Mouse (Mus musculus): Measurements from ENCODE around the gene Gfi1b. TPM values are rescaled to one million over a fixed set of nuclear protein-coding genes. Genes with fewer than 3 reads are reported as not detected.
A peak's percentile ranks its signal among the peaks of the same experiment; 100 is the strongest.

Gfi1b gene
- polyA plus RNA-seq, 1 experiment from 2014 or later = 2.8 TPM

- WGBS = 51% methylated on average over 7 of the region's 7 CpGs
- H3K4me1 ChIP-seq = peaks cover 39% of the 10 kb centered on the region
- no peak overlapping the region for H3K9ac ChIP-seq
- peak overlapping the region; percentile 91; the same call in 1 of the 2 replicates for H3K4me2 ChIP-seq
- no peaks in the 10 kb centered on the region for H3K36me3 ChIP-seq
- H3K9me3 ChIP-seq = no peaks in the 10 kb centered on the region
- H3K27me3 ChIP-seq (replicated peaks) = 0 out of 2 replicates have a peak, but pooled peaks cover 3% of the 10 kb centered on the region
- H3K27ac ChIP-seq (replicated peaks) = no peak overlapping the region
- H3K4me3 ChIP-seq = no peak overlapping the region
- ATAC-seq (ENCODE audit: extremely low read depth, insufficient number of reproducible peaks, low FRiP score, low TSS enrichment) = no peak
These were observed 18.0 kb upstream of the Gfi1b start for GRCm38 (mm10) chr2:28639794-28640193.

- peak overlapping the region; percentile 22; the same call in 1 of the 2 replicates for H3K4me3 ChIP-seq
- peak overlapping the region; percentile 52 for H3K4me2 ChIP-seq
- no peaks in the 10 kb centered on the region for H3K9me3 ChIP-seq
- 0 out of 2 replicates have a peak overlapping the region, but pooled peaks have one; percentile 33 for H3K9ac ChIP-seq
- no peaks in the 10 kb centered on the region for H3K36me3 ChIP-seq
- WGBS = 9% methylated on average over 9 of the region's 9 CpGs
- H3K4me1 ChIP-seq = peaks cover 39% of the 10 kb centered on the region
- no peak overlapping the region for H3K27ac ChIP-seq (replicated peaks)
- 0 out of 2 replicates have a peak, but pooled peaks cover 3% of the 10 kb centered on the region for H3K27me3 ChIP-seq (replicated peaks)
- ATAC-seq (ENCODE audit: extremely low read depth, insufficient number of reproducible peaks, low FRiP score, low TSS enrichment) = no peak
These were observed 17.1 kb upstream of the Gfi1b start for GRCm38 (mm10) chr2:28638886-28639285.

GRCm38 (mm10) chr2:28638352-28638751 is 16.6 kb upstream of the Gfi1b start:
- Histone ChIP-seq H3K9me3 (no peaks in the 10 kb centered on the region), H3K4me3 (0 out of 2 replicates have a peak overlapping the region, but pooled peaks have one; percentile 22), H3K27me3 (replicated peaks) (0 out of 2 replicates have a peak, but pooled peaks cover 3% of the 10 kb centered on the region), H3K4me2 (peak overlapping the region; percentile 52), H3K27ac (replicated peaks) (no peak overlapping the region), H3K4me1 (peaks cover 39% of the 10 kb centered on the region), H3K9ac (no peak overlapping the region), H3K36me3 (no peaks in the 10 kb centered on the region)
- WGBS = 29% methylated on average over 9 of the region's 9 CpGs
- ATAC-seq (ENCODE audit: extremely low read depth, insufficient number of reproducible peaks, low FRiP score, low TSS enrichment) = no peak

- Histone ChIP-seq H3K4me3 (no peak overlapping the region), H3K27ac (replicated peaks) (no peak overlapping the region), H3K9me3 (no peaks in the 10 kb centered on the region), H3K9ac (no peak overlapping the region), H3K4me2 (no peak overlapping the region), H3K4me1 (peaks cover 30% of the 10 kb centered on the region), H3K27me3 (replicated peaks) (0 out of 2 replicates have a peak, but pooled peaks cover 3% of the 10 kb centered on the region), H3K36me3 (no peaks in the 10 kb centered on the region)
- WGBS = 62% methylated on average over 9 of the region's 9 CpGs
- ATAC-seq (ENCODE audit: extremely low read depth, insufficient number of reproducible peaks, low FRiP score, low TSS enrichment) = no peak
These were observed 15.5 kb upstream of the Gfi1b start for GRCm38 (mm10) chr2:28637106-28637845.

- no peak overlapping the region for H3K4me3 ChIP-seq
- ATAC-seq (ENCODE audit: extremely low read depth, insufficient number of reproducible peaks, low FRiP score, low TSS enrichment) = no peak
- H3K4me1 ChIP-seq = peaks cover 20% of the 10 kb centered on the region
- no peaks in the 10 kb centered on the region for H3K9me3 ChIP-seq
- H3K4me2 ChIP-seq = no peak overlapping the region
- H3K27me3 ChIP-seq (replicated peaks) = peaks cover 4% of the 10 kb centered on the region
- no peak overlapping the region for H3K9ac ChIP-seq
- H3K36me3 ChIP-seq = no peaks in the 10 kb centered on the region
- 79% methylated on average over 1 of the region's 1 CpGs for WGBS
- no peak overlapping the region for H3K27ac ChIP-seq (replicated peaks)
These were observed 13.4 kb upstream of the Gfi1b start for GRCm38 (mm10) chr2:28635199-28635598.

- Histone ChIP-seq H3K9me3 (no peaks in the 10 kb centered on the region), H3K36me3 (no peaks in the 10 kb centered on the region), H3K27me3 (replicated peaks) (peaks cover 11% of the 10 kb centered on the region), H3K4me3 (no peak overlapping the region), H3K9ac (no peak overlapping the region), H3K4me1 (peaks cover 7% of the 10 kb centered on the region), H3K4me2 (no peak overlapping the region), H3K27ac (replicated peaks) (no peak overlapping the region)
- no peak for ATAC-seq (ENCODE audit: extremely low read depth, insufficient number of reproducible peaks, low FRiP score, low TSS enrichment)
- 44% methylated on average over 4 of the region's 4 CpGs for WGBS
These were observed 11.4 kb upstream of the Gfi1b start for GRCm38 (mm10) chr2:28633136-28633535.

- no peak for ATAC-seq (ENCODE audit: extremely low read depth, insufficient number of reproducible peaks, low FRiP score, low TSS enrichment)
- no peak overlapping the region for H3K27ac ChIP-seq (replicated peaks)
- peaks cover 7% of the 10 kb centered on the region for H3K4me1 ChIP-seq
- H3K4me3 ChIP-seq = no peak overlapping the region
- H3K4me2 ChIP-seq = no peak overlapping the region
- peaks cover 11% of the 10 kb centered on the region for H3K27me3 ChIP-seq (replicated peaks)
- H3K36me3 ChIP-seq = no peaks in the 10 kb centered on the region
- no peaks in the 10 kb centered on the region for H3K9me3 ChIP-seq
- H3K9ac ChIP-seq = no peak overlapping the region
- 70% methylated on average over 1 of the region's 1 CpGs for WGBS
These were observed 10.8 kb upstream of the Gfi1b start for GRCm38 (mm10) chr2:28632626-28633025.

GRCm38 (mm10) chr2:28629911-28630381 is 8.2 kb upstream of the Gfi1b start:
- ATAC-seq (ENCODE audit: extremely low read depth, insufficient number of reproducible peaks, low FRiP score, low TSS enrichment) = no peak
- H3K27ac ChIP-seq (replicated peaks) = no peak overlapping the region
- H3K9ac ChIP-seq = no peak overlapping the region
- H3K27me3 ChIP-seq (replicated peaks) = peaks cover 20% of the 10 kb centered on the region
- H3K4me2 ChIP-seq = no peak overlapping the region
- WGBS = 53% methylated on average over 4 of the region's 4 CpGs
- no peaks in the 10 kb centered on the region for H3K36me3 ChIP-seq
- no peaks in the 10 kb centered on the region for H3K4me1 ChIP-seq
- H3K4me3 ChIP-seq = no peak overlapping the region
- H3K9me3 ChIP-seq = no peaks in the 10 kb centered on the region

- H3K4me1 ChIP-seq = no peaks in the 10 kb centered on the region
- 54% methylated on average over 2 of the region's 2 CpGs for WGBS
- H3K36me3 ChIP-seq = no peaks in the 10 kb centered on the region
These were observed 6.3 kb upstream of the Gfi1b start for GRCm38 (mm10) chr2:28628053-28628452.

GRCm38 (mm10) chr2:28626038-28626437 is 4.3 kb upstream of the Gfi1b start:
- WGBS = 76% methylated on average over 3 of the region's 3 CpGs
- H3K27ac ChIP-seq (replicated peaks) = no peak overlapping the region
- no peak overlapping the region for H3K4me3 ChIP-seq
- peaks cover 10% of the 10 kb centered on the region for H3K4me1 ChIP-seq
- no peak overlapping the region for H3K9ac ChIP-seq
- no peaks in the 10 kb centered on the region for H3K9me3 ChIP-seq
- peaks cover 50% of the 10 kb centered on the region for H3K27me3 ChIP-seq (replicated peaks)
- no peak for ATAC-seq (ENCODE audit: extremely low read depth, insufficient number of reproducible peaks, low FRiP score, low TSS enrichment)
- no peak overlapping the region for H3K4me2 ChIP-seq
- H3K36me3 ChIP-seq = no peaks in the 10 kb centered on the region

More at GRCm38 (mm10) chr2:28628053-28628452, 6.3 kb upstream of the Gfi1b start:
- Histone ChIP-seq H3K27ac (replicated peaks) (no peak overlapping the region), H3K4me2 (no peak overlapping the region), H3K9me3 (no peaks in the 10 kb centered on the region), H3K9ac (no peak overlapping the region), H3K27me3 (replicated peaks) (peaks cover 30% of the 10 kb centered on the region), H3K4me3 (no peak overlapping the region)
- no peak for ATAC-seq (ENCODE audit: extremely low read depth, insufficient number of reproducible peaks, low FRiP score, low TSS enrichment)

- WGBS = 82% methylated on average over 3 of the region's 3 CpGs
- Histone ChIP-seq H3K36me3 (no peaks in the 10 kb centered on the region), H3K9ac (no peak overlapping the region), H3K27me3 (replicated peaks) (peaks cover 57% of the 10 kb centered on the region), H3K4me2 (no peak overlapping the region), H3K4me1 (peaks cover 10% of the 10 kb centered on the region), H3K4me3 (no peak overlapping the region), H3K27ac (replicated peaks) (no peak overlapping the region), H3K9me3 (no peaks in the 10 kb centered on the region)
- ATAC-seq (ENCODE audit: extremely low read depth, insufficient number of reproducible peaks, low FRiP score, low TSS enrichment) = no peak
These were observed 3.1 kb upstream of the Gfi1b start for GRCm38 (mm10) chr2:28624870-28625269.

Data from heart, embryonic 13.5 days (tissue).